Mouse (Mus musculus) thymus, postnatal 14 days (tissue): ENCODE measurements around the gene Dgcr8.
"Not testable (repeated sequence)": the region's sequence is repeated elsewhere in the genome, so short reads cannot be mapped to it uniquely, and the experiment has no call there.

Experiments
- DNase-seq: peaks from one replicate; pipeline ENCODE4 v3.0.0; 2021

Dgcr8 gene

DNA sequence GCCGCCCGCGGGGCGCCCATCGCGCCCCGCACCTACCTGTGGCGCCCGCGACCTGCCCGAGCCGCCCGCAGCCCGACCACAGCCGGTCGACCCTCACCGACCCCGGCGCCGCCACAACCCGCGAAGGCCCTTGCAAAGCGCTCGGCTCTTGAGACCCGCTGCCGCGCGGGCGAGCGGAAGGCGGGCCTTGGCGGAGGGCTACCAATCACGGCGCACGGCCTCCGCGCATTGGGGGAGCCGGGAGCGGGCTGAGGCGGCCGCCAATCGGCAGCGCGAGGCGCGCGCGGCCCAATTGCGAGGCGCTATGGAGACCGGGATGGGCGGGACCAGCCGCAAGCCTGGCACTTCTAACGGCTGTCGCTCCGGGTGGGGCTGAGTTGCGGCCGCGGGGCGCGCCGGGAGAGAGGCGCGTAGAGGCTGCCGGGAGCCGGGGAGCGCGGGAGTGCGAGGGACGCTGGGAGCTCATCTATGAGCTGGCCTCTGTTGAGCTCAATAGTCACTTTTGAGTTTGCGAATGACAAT, at the start of gene Dgcr8:
Dgcr8 (minus strand) TSS at position 180 of the 522 bp plus-strand sequence.
- DNase-seq, result peak; percentile 99

DNA sequence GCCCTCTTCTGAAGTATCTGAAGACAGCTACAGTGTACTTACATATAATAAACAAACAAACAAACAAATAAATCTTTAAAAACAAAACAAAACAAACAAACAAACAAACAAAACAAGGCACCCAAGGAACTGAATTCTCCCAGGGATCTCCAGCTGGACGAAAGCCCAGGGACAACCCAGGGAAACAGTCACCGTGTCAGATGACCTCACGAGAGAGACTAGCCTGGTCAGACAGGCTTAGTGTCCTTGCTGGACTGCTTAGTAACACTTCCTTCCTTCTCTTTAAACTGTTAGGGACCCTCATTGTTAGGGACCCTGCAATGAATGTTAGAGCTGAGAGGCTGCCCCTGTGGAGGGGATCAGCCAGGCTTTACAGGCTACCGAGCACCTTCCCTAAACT, 48.2 kb upstream of the Dgcr8 start:
- no peak for DNase-seq

DNA sequence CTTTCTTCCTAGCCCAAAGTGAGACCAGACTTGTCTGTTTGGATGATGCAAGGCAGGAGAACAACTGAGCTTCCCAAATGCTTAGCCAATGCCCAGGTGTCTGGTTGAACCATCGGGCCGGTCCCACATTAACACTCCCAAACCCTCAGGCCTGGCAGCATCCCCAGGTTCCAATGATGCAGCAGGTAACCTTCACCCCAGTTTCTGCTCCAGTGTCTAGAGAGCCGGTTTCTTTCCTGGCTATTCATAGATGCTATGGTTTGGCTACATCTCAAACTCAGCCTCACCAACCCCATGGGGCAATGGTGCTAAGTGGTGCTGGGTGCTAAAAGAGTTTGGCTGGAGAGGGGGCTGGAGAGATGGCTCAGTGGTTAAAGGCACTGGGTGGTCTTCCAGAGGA, 46.9 kb upstream of the Dgcr8 start:
- no peak for DNase-seq

DNA sequence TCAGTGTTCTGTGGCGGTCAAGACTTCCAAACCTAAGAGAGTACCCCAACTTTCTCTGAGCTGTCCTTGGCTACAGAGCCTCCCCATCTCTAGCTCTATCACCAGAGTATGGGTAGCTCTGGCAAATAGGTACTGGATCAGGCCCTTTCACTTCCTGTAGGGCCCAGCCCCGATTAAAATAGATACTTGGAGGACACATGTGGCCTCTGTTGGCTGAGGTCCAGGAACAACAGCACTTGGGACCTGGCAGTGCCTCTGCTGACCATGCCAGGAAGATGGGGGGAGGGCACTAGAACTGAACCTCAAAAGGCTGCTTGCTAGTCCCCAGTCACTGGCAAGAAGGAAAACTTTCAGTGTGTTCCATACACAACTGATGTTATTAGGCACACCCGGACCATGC, 44.9 kb upstream of the Dgcr8 start:
- no peak for DNase-seq

DNA sequence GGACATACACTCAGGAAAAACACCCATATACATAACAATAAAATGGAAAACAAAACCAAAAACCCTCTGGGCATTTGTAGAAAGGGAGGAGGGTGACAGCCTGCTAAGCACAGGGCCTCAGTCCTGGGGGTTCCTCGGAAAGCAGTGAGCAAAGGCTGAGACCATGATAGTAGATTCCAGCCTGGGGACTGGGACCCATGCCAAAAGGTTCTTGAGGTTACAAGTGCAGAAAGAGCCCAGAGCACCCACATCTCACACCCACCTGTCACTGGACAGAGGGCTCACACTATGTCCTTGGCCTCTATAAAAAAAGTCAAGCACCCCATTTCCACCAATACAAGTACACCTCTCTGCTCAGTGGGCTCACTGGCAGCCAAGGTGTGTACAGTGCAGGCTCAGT, 39.5 kb upstream of the Dgcr8 start:
- DNase-seq, result no peak

DNA sequence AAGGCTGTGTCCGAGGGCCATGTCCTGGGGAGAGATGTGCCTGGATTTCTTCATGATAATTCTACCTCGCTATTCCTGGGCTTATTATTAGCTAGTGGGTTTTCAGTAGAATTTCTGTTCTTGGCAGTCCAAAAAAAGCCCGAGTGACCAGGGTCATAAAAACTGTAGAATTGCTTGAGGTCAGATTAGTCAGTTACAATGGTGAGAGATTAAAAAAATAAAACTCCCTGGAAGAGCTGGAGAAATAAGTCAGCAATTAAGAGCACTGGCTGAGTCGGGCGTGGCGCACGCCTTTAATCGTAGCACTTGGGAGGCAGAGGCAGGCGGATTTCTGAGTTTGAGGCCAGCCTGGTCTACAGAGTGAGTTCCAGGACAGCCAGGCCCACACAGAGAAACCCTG, 38.9 kb upstream of the Dgcr8 start:
- no peak for DNase-seq

DNA sequence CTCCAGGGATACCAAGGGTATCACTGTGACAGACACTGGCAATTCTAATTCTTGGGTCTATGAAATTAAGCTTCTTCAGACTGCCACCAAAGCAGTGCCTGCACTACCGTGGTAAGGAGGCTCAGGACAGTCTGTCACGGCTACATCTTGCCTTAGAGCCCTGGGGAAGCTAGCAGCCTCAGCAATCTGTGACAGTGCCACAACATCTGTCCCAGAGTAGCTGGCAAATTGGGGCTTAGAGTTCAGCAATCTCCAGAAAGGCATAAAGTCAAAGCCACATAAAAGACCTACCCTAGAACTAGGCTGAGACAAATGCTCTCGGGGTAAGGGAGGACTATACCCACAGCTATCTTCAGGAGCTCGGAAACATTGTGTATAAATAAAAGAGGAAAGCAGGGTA, 36.7 kb upstream of the Dgcr8 start:
- peak; percentile 64 for DNase-seq

DNA sequence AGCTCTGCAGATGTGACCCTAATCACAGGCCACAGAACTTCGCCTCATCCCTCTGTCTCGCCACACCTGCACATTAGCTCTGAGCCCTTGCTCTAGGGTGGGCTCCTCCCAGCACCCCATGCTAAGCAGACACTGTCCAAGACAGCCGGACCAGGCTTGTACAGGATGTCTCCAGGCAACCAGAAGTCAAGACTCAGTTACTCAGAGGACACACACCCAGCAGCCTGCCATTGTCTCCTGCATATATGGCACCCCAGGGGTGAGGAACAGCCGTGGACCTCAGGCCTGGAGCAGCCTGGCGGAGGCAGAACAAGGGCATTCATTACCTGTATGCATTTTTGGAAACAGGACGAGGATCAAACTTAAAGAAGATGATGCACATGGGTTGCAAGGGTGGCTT, 35.0 kb upstream of the Dgcr8 start:
- DNase-seq, result no peak

DNA sequence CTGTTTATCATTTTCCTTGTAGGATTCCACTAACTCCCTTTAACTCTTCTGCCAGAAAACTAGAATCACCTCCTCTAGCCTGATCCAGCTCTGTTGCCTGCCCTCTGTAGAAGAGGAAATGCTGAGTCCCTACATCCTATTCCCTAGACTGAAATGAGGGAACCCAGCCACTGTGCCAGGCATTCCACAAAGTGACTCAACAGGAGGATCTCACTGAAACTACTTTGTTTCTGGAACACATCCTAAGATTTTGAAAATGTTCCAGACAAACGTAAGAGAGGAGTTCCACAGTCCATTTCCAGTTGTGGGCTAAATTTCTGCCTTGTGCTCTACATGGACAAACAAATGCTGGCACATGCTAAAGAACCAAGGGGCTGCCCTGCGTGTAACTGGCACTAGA, 34.4 kb upstream of the Dgcr8 start:
- DNase-seq, result no peak

DNA sequence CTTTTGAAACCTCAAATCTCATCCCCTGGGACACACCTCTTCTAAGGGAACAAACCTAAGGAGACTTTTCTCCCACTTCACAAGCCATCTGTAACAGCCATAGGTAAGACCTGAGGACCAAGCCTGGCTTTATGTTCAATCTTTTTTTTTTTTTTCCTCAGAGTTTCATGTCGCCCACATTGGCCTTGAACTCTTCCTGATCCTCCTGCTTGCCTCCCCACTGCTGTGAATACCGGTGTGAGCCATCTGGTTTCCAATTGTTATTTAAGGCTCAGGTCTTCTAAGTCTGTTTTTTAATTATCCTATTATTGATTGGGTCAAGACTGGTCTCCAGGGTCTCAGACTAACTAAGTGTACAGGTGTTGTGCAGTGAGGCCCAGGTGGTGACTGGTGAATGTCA, 32.4 kb upstream of the Dgcr8 start:
- no peak for DNase-seq

DNA sequence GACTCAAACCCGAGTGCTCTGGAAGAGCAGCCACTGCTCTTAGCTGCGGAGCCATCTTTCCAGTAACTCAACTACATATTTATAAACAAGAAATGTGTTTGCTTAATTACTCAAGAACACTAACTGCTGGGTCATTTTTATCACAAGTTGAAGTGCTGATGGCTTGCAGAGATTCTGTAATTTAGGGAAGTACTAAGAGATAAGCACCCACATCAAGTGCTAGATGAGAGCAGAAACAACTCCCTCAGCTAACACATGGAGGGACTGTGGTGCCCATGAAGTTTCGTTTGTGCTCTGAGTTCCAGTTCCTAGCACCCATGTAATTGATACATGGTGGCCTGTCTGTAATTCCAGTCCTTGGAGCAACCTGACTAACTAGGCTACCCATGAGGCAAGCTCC, 29.9 kb upstream of the Dgcr8 start:
- DNase-seq, result no peak

DNA sequence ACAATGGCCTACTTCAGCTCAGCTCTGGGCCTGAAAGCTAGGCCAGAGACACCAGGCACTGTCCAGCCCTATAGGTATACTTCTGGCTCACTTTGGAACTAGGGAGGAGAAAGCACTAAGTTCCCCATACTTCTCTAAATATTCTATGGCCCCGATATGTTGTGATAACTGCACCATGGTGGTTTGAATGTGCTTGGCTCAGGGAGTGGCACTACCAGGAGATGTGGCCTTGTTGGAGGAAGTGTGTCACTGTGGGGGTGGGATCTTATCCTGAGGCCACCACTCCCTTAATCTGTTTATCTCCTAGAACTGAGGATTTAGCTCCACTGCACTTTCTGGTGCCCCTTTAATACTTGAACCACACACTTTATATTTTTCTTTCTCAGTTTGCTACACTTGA, 19.1 kb upstream of the Dgcr8 start:
- DNase-seq, result no peak

DNA sequence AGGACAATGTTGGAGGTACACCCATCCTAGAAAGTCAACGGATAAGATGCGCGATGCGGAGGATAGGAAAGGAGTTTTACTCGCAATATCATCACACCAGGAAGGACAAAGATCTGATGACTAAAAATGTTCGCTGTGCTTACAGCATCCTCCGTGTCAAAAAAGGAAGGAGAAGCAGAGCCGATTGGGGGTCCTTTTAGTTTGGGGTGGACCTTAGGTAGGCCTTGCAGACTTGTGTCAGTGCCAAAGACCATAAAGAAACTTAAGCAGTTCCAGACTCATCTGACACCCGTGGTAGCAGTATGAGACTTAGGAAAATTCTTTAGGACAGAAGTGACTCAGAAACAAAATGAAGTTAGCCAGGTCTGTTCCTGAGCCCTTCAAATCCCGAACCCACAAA, 568 bp upstream of the Dgcr8 start:
- not testable (repeated sequence) for DNase-seq

DNA sequence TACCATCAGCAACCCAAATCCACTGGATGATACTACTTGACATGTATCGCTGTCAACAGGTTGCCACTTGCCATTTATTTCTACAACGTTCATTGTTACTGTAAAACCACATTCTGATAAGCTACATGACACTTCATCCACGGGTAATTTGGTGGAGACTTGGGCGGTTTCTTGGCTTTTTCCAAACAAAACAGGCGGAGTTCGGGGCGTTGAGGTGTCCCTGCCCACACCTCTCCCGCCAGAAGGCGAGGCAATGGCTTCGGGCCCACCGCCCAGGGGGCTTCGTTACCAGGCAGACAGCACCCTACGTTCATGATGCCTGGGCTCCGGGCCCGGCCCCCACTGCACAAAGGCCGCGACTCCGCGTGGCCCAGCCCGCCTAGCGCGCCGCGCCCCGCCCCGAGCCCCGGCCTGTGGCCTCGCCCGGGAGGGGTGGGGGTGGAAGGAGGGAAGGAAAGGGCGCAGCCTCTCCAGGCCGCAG, 425 bp downstream of the Dgcr8 start:
- DNase-seq, result peak; percentile 88

DNA sequence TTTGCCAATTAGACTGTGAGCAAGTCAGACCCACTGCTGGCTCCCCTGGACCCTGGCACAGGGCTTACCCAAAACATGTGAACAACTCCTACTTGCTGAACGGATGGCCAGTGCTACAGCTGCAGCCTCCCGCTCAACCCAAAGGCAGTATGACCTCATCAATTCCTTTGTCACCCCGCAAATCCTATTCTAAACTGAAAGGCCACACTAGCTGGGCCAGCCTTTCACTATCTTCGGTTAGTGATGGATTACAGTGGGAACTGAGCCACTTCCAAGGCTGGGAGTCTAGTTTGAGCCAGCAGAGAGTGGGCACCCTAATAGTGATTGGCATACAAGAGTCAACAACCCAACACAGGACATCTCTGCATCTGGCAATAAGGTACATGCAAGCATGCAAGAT, 880 bp downstream of the Dgcr8 start:
- DNase-seq, result peak; percentile 12

DNA sequence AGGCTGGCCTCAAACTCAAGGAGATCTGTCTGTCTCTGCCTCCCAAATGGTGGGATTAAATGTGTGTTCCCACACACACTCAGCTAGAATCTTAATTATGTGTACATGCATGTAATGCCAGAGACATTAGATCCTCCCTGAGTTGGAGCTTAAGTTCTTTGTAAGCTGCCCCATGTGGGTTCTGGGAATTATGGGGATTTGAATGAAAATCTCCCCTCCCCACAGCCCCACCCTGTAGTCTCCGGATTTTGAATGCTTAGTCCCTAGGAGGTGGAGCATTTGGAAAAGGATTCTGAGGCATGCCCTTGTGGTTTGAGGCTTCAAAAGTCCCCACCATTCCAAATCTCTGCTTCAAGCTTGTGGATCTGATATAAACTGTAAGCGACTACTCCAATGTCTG, 13.9 kb downstream of the Dgcr8 start:
- DNase-seq, result no peak

DNA sequence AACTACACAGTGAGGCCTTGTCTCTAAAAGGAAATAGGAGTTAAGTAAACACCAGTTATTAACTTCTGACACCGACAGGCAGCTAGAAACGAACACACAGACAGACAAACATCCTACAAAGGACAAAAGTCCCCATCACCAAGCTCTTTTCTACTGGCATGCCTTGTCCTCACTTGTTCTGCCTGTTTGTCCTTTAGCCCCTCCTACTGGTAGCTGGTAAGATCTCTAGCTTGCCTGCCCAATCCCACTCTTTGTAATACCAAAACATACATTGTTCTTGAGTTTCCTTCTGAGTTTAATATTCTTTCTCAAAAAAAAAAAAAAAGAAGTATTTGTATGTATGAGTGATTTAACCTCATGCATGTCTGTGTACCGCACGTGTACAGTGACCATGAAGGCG, 20.9 kb downstream of the Dgcr8 start:
- DNase-seq, result peak; percentile 46

DNA sequence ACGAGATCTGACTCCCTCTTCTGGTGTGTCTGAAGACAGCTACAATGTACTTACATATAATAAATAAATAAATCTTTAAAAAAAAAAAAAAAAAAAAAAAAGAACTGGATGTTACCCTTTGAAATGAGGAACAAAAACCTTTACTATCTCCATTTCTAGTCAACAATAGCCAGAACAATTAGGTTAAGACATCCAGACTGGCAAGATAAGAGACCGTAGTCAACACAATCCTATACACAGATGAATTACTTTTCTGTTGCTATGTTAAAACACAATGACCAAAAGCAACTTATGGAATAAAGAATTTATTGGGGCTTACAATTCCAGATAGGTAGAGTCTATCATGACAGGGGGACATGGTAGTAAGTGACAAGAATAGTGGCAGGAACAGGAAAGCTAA, 24.0 kb downstream of the Dgcr8 start:
- no peak for DNase-seq

DNA sequence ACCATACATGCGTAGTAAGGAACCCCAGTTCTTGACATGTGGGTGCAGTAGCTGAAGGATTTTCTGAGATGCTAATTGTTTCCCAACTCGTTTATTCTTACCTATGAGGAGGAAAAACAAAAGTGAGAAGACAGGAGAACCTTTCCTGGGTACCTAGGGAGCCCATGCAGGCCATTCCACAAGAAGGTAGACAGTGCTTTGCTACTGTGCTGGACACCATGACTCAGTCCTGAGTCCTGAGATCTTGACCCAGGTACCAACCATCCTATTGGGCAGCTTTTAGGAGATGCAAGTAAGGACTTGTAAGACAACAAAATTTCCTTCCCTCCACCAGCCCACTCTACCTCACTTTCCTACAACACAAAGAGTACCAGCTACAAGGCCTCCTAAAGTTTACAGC, 30.8 kb downstream of the Dgcr8 start, which contains the start of gene Gm49776:
Gm49776 (minus strand) TSS at position 101 of the 400 bp plus-strand sequence.
- DNase-seq, result no peak

DNA sequence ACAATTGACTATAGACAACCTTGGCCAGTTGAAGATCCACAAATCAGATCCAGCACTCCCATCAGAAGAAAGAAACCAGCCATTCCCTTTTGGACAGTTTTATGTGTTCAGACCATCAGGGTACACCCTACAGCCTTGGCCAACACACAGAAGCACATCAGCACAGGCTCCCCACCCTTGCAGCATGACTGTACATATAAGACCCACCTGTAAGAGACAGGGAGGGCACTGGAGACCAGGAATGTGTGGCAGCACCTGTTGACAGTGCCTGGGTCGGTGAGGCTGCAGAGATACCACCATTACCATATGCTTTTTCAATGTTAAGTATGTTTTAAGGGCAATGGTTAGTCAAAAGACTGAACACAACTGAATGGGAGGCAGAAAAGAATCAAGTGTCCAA, 35.2 kb downstream of the Dgcr8 start:
- no peak for DNase-seq

DNA sequence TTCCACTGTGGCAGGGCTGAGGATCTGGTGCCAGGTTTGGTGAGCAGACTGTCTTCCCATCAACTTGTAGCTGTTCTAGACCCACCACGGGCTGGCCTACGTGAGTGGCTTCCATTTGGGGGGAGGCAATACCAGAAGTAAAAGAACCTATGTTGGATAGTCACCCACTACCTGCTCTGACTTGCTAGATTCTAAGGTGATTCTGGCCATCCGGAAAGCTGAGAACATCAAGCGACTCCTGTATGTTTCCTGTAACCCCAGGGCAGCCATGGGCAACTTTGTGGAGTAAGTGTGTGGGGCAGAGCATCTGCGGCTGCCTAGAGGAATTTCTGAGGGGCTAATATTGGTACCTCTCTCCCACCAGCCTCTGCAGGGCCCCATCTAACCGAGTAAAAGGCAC, 36.3 kb downstream of the Dgcr8 start:
- DNase-seq, result no peak

DNA sequence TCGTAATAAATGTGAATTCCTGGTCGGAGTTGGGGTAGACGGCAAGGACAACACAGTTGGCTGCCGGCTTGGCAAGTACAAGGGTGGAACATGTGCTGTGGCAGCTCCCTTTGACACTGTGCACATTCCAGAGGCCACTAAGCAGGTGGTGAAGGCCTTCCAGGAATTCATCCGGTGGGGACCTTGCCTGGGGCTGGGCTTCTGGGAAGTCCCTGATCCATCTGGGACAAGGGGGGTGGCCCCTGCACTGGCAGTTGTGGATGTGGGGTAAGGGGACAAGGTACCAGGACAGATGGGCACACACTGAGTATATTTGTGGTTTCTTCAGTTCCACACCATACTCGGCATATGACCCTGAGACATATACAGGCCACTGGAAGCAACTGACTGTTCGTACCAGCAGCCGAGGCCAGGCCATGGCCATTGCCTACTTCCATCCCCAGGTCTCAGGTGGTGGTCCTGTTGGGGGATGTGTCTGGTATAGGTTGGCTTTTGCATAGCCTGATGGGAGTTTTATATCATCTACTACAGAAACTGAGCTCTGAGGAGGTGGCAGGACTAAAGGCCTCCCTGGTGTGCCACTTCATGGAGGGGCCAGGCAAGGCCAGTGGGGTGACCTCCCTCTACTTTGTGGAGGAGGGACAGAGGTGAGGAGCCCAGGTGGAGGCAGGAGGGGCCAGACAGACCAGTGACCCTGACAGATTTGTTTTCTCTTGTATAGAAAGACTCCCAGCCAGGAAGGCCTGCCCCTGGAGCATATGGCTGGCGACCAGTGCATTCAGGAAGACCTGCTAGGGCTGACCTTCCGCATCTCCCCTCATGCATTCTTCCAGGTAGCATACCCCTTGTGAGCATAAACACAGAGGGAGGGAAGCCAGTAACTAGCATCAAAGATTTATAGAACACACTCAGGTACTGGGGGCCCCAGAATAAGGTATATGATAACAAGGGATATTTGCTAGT, 37.9 kb downstream of the Dgcr8 start:
- DNase-seq, result no peak

DNA sequence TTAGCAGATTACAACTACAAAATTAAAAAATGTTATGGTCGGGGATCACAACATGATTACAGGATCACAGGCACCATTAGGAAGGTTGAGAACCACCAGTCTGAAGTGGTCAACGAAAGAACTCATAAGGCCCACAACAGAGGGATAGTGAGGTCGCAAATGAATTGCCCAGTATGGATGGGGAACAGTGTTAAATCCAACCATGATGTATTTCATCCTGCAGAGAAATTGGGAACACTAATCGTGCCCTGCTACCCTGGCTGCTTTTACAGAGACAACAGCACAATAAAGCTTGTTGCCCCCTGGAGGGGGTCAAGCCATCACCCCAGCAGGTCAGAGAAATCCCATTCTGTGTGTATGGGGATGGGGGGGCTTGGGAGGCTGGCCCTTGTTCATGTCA, 38.8 kb downstream of the Dgcr8 start:
- DNase-seq, result no peak

DNA sequence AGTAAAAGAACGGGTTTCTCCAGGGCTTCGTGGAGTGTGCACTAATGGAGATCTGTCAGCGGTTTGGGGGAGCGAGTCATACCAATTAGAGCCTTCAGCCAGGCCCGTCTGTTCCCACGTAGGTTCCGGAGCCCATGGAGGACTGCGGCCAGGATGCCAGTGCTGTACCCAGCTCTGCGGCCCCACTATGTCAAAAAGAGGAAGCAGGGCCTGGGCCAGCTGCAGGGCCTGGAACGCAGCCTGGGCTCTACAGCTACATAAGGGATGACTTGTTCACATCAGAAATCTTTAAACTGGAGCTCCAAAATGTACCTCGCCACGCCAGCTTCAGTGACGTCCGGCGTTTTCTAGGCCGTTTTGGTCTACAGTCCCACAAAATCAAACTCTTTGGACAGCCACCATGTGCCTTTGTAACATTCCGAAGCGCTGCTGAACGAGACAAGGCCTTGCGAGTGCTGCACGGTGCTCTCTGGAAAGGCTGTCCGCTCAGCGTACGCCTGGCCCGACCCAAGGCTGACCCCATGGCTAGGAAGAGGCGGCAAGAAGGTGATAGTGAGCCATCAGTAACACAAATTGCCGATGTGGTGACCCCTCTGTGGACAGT, 39.6 kb downstream of the Dgcr8 start:
- peak; percentile 57 for DNase-seq
